Mouse (Mus musculus): ENCODE measurements around the gene Prkcq. TPM values are rescaled to one million over a fixed set of nuclear protein-coding genes. Genes with fewer than 3 reads are reported as not detected.
A peak's percentile ranks its signal among the peaks of the same experiment; 100 is the strongest.

The Prkcq gene
- total RNA-seq, 1 experiment from 2014 or later, result 29.6 TPM

GRCm38 (mm10) chr2:11205720-11206119 is 33.8 kb downstream of the Prkcq start:
- no peak for ATAC-seq (replicated peaks in 1 of 2; ENCODE audit: insufficient read depth in 1 of 2, low FRiP score in 2 of 2, low TSS enrichment in 1 of 2, low read depth in 1 of 2, poor library complexity in 2 of 2, severe bottlenecking in 2 of 2)

GRCm38 (mm10) chr2:11208263-11208662 is 36.4 kb downstream of the Prkcq start:
- peak in 1 of 2 experiments; percentile 34; a peak in 1 of 4 replicates for ATAC-seq (replicated peaks in 1 of 2; ENCODE audit: insufficient read depth in 1 of 2, low FRiP score in 2 of 2, low TSS enrichment in 1 of 2, low read depth in 1 of 2, poor library complexity in 2 of 2, severe bottlenecking in 2 of 2)

GRCm38 (mm10) chr2:11209335-11209734 is 37.4 kb downstream of the Prkcq start:
- no peak for ATAC-seq (replicated peaks in 1 of 2; ENCODE audit: insufficient read depth in 1 of 2, low FRiP score in 2 of 2, low TSS enrichment in 1 of 2, low read depth in 1 of 2, poor library complexity in 2 of 2, severe bottlenecking in 2 of 2)

- ATAC-seq (replicated peaks in 1 of 2; ENCODE audit: insufficient read depth in 1 of 2, low FRiP score in 2 of 2, low TSS enrichment in 1 of 2, low read depth in 1 of 2, poor library complexity in 2 of 2, severe bottlenecking in 2 of 2), result no peak; a peak in 1 of 4 replicates
Observed at GRCm38 (mm10) chr2:11210241-11210916, 38.5 kb downstream of the Prkcq start.

GRCm38 (mm10) chr2:11211961-11212562 is 40.2 kb downstream of the Prkcq start:
- peak in 1 of 2 experiments; percentile 12; a peak in 1 of 4 replicates for ATAC-seq (replicated peaks in 1 of 2; ENCODE audit: insufficient read depth in 1 of 2, low FRiP score in 2 of 2, low TSS enrichment in 1 of 2, low read depth in 1 of 2, poor library complexity in 2 of 2, severe bottlenecking in 2 of 2)

GRCm38 (mm10) chr2:11216421-11216820 is 44.5 kb downstream of the Prkcq start:
- ATAC-seq (replicated peaks in 1 of 2; ENCODE audit: insufficient read depth in 1 of 2, low FRiP score in 2 of 2, low TSS enrichment in 1 of 2, low read depth in 1 of 2, poor library complexity in 2 of 2, severe bottlenecking in 2 of 2), result no peak

- ATAC-seq (replicated peaks in 1 of 2; ENCODE audit: insufficient read depth in 1 of 2, low FRiP score in 2 of 2, low TSS enrichment in 1 of 2, low read depth in 1 of 2, poor library complexity in 2 of 2, severe bottlenecking in 2 of 2), result no peak
Observed at GRCm38 (mm10) chr2:11216847-11217246, 44.9 kb downstream of the Prkcq start.

GRCm38 (mm10) chr2:11218122-11218521 is 46.2 kb downstream of the Prkcq start:
- peak; percentile 42 to 46; a peak in 1 of 4 replicates for ATAC-seq (replicated peaks in 1 of 2; ENCODE audit: insufficient read depth in 1 of 2, low FRiP score in 2 of 2, low TSS enrichment in 1 of 2, low read depth in 1 of 2, poor library complexity in 2 of 2, severe bottlenecking in 2 of 2)

- peak in 1 of 2 experiments; percentile 55; a peak in 2 of 4 replicates for ATAC-seq (replicated peaks in 1 of 2; ENCODE audit: insufficient read depth in 1 of 2, low FRiP score in 2 of 2, low TSS enrichment in 1 of 2, low read depth in 1 of 2, poor library complexity in 2 of 2, severe bottlenecking in 2 of 2)
Observed at GRCm38 (mm10) chr2:11219262-11219661, 47.4 kb downstream of the Prkcq start.

GRCm38 (mm10) chr2:11224808-11225484 is 53.0 kb downstream of the Prkcq start:
- ATAC-seq (replicated peaks in 1 of 2; ENCODE audit: insufficient read depth in 1 of 2, low FRiP score in 2 of 2, low TSS enrichment in 1 of 2, low read depth in 1 of 2, poor library complexity in 2 of 2, severe bottlenecking in 2 of 2), result no peak

- peak in 1 of 2 experiments; percentile 48; a peak in 2 of 4 replicates for ATAC-seq (replicated peaks in 1 of 2; ENCODE audit: insufficient read depth in 1 of 2, low FRiP score in 2 of 2, low TSS enrichment in 1 of 2, low read depth in 1 of 2, poor library complexity in 2 of 2, severe bottlenecking in 2 of 2)
Observed at GRCm38 (mm10) chr2:11225485-11225876, 53.6 kb downstream of the Prkcq start.

GRCm38 (mm10) chr2:11226555-11226954 is 54.6 kb downstream of the Prkcq start:
- peak; percentile 65 to 91 for ATAC-seq (replicated peaks in 1 of 2; ENCODE audit: insufficient read depth in 1 of 2, low FRiP score in 2 of 2, low TSS enrichment in 1 of 2, low read depth in 1 of 2, poor library complexity in 2 of 2, severe bottlenecking in 2 of 2)

- ATAC-seq (replicated peaks in 1 of 2; ENCODE audit: insufficient read depth in 1 of 2, low FRiP score in 2 of 2, low TSS enrichment in 1 of 2, low read depth in 1 of 2, poor library complexity in 2 of 2, severe bottlenecking in 2 of 2), result no peak
Observed at GRCm38 (mm10) chr2:11229126-11229525, 57.2 kb downstream of the Prkcq start.

- peak in 1 of 2 experiments; percentile 40; a peak in 1 of 4 replicates for ATAC-seq (replicated peaks in 1 of 2; ENCODE audit: insufficient read depth in 1 of 2, low FRiP score in 2 of 2, low TSS enrichment in 1 of 2, low read depth in 1 of 2, poor library complexity in 2 of 2, severe bottlenecking in 2 of 2)
Observed at GRCm38 (mm10) chr2:11231118-11231517, 59.2 kb downstream of the Prkcq start.

- no peak for ATAC-seq (replicated peaks in 1 of 2; ENCODE audit: insufficient read depth in 1 of 2, low FRiP score in 2 of 2, low TSS enrichment in 1 of 2, low read depth in 1 of 2, poor library complexity in 2 of 2, severe bottlenecking in 2 of 2)
Observed at GRCm38 (mm10) chr2:11231988-11232387, 60.1 kb downstream of the Prkcq start.

- ATAC-seq (replicated peaks in 1 of 2; ENCODE audit: insufficient read depth in 1 of 2, low FRiP score in 2 of 2, low TSS enrichment in 1 of 2, low read depth in 1 of 2, poor library complexity in 2 of 2, severe bottlenecking in 2 of 2), result no peak
Observed at GRCm38 (mm10) chr2:11238254-11238653, 66.3 kb downstream of the Prkcq start.

- peak; percentile 99 to 100 for ATAC-seq (replicated peaks in 1 of 2; ENCODE audit: insufficient read depth in 1 of 2, low FRiP score in 2 of 2, low TSS enrichment in 1 of 2, low read depth in 1 of 2, poor library complexity in 2 of 2, severe bottlenecking in 2 of 2)
Observed at GRCm38 (mm10) chr2:11239523-11239922, 67.6 kb downstream of the Prkcq start.

GRCm38 (mm10) chr2:11245926-11246325 is 74.0 kb downstream of the Prkcq start:
- ATAC-seq (replicated peaks in 1 of 2; ENCODE audit: insufficient read depth in 1 of 2, low FRiP score in 2 of 2, low TSS enrichment in 1 of 2, low read depth in 1 of 2, poor library complexity in 2 of 2, severe bottlenecking in 2 of 2), result no peak

Data from hematopoietic stem cell, adult 5-6 weeks (primary cell).